ENCODE assay signal across 8 mouse cellular contexts in the genomic region with DNA sequence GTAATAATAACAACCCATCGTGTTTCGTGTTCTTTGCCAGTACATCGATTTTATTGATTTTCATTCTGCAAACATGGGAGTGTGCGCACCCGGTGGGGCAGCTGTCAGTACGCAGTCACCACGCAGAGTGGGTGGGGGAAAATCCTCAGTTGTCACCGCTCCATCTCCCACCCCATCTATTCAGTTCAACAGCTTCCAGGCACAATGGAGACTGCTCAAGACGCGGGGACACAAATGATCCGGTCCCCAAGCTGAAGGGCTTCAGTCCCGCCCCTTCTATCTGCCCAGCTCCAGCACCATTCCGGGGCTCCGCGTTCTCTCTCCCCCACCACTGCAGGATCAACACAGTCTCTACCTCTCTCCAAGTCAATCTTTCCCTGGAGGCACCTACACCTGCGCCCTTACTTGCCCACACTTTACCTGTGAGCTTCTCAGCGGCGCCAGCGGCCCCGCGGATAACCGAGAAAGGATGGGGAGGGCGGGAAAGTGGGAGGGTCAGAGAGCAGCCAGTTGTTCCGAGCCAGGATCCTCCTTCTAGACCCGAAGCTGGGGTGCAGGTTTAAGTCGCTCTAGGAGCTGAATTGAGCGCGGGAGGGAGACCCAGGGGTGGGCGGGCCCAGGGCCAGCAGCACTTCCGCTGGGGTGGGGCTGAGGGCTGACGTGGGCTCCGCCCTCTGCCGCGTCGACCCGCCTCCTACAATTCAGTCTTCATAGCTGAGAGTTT. TPM values are rescaled to one million over a fixed set of nuclear protein-coding genes. Genes with fewer than 3 reads are reported as not detected.
DNase-seq lines count a peak whose midpoint lies in the region; ATAC-seq and TF ChIP-seq lines count a peak whose summit lies in the region.

No protein-coding gene starts in this region.

- H3K4me3 ChIP-seq in forebrain, postnatal 0 days (ENCODE audit: low read depth, low read length), result peak overlapping the region; percentile 38
- H3K4me3 ChIP-seq in hindbrain, embryonic 12.5 days, result peak overlapping the region; percentile 46
- H3K4me3 ChIP-seq in limb, embryonic 13.5 days, result peak overlapping the region; percentile 60
- peak overlapping the region; percentile 65 for H3K4me3 ChIP-seq in midbrain, embryonic 12.5 days
- peak overlapping the region; percentile 75 for H3K4me3 ChIP-seq in stomach, postnatal 0 days (ENCODE audit: low read depth, low read length)

- H3K4me2 ChIP-seq in forebrain, postnatal 0 days (ENCODE audit: low read depth), result peak overlapping the region; percentile 49
- H3K4me2 ChIP-seq in hindbrain, embryonic 12.5 days (replicated peaks), result peak overlapping the region; percentile 68
- H3K4me2 ChIP-seq in limb, embryonic 13.5 days (replicated peaks), result peak overlapping the region; percentile 93
- H3K4me2 ChIP-seq in midbrain, embryonic 12.5 days (replicated peaks), result peak overlapping the region; percentile 86
- H3K4me2 ChIP-seq in stomach, postnatal 0 days (replicated peaks; ENCODE audit: low read depth), result peak overlapping the region; percentile 80

- peaks cover 67% of the 10 kb centered on the region for H3K27me3 ChIP-seq in forebrain, postnatal 0 days (ENCODE audit: insufficient read depth, low read length)
- peaks cover 39% of the 10 kb centered on the region for H3K27me3 ChIP-seq in hindbrain, embryonic 12.5 days
- peaks cover 56% of the 10 kb centered on the region for H3K27me3 ChIP-seq in limb, embryonic 13.5 days
- H3K27me3 ChIP-seq in midbrain, embryonic 12.5 days, result peaks cover 38% of the 10 kb centered on the region
- no peaks in the 10 kb centered on the region for H3K27me3 ChIP-seq in stomach, postnatal 0 days (ENCODE audit: control insufficient read depth, insufficient read depth, low read length)

- H3K9ac ChIP-seq in forebrain, postnatal 0 days, result peak overlapping the region; percentile 44
- H3K9ac ChIP-seq in hindbrain, embryonic 12.5 days, result peak overlapping the region; percentile 63
- H3K9ac ChIP-seq in limb, embryonic 13.5 days, result peak overlapping the region; percentile 67
- peak overlapping the region; percentile 68 for H3K9ac ChIP-seq in midbrain, embryonic 12.5 days (replicated peaks)
- H3K9ac ChIP-seq in stomach, postnatal 0 days (ENCODE audit: low read length), result peak overlapping the region; percentile 71

- WGBS in forebrain, postnatal 0 days, result under 1% methylated on average over 36 of the region's 36 CpGs
- WGBS in hindbrain, embryonic 12.5 days, result under 1% methylated on average over 34 of the region's 36 CpGs
- under 1% methylated on average over 36 of the region's 36 CpGs for WGBS in limb, embryonic 13.5 days
- under 1% methylated on average over 35 of the region's 36 CpGs for WGBS in midbrain, embryonic 12.5 days
- 1% methylated on average over 35 of the region's 36 CpGs for WGBS in stomach, postnatal 0 days

- ATAC-seq in CD4-positive, CD25-positive, alpha-beta regulatory T cell, adult 4 months, result peak; percentile 81
- peak; percentile 80 for ATAC-seq in forebrain, postnatal 0 days
- peak; percentile 64 for ATAC-seq in hindbrain, embryonic 12.5 days (ENCODE audit: low FRiP score)
- peak; percentile 89 for ATAC-seq in limb, embryonic 13.5 days (ENCODE audit: low FRiP score, low read depth)
- peak; percentile 80 for ATAC-seq in midbrain, embryonic 12.5 days (ENCODE audit: low FRiP score, low read depth)
- ATAC-seq in stomach, postnatal 0 days (ENCODE audit: low FRiP score, low TSS enrichment), result peak; percentile 85

- TF ChIP-seq EP300 in stomach, postnatal 0 days (optimal IDR thresholded peaks at IDR 0.05), result no peak

- intact Hi-C loops in left cerebral cortex, postnatal 4 days (cut with DNase I), result no loop called here

- H3K9me3 ChIP-seq in forebrain, postnatal 0 days (ENCODE audit: low read length), result no peaks in the 10 kb centered on the region
- no peaks in the 10 kb centered on the region for H3K9me3 ChIP-seq in hindbrain, embryonic 12.5 days (replicated peaks)
- H3K9me3 ChIP-seq in limb, embryonic 13.5 days, result no peaks in the 10 kb centered on the region
- no peaks in the 10 kb centered on the region for H3K9me3 ChIP-seq in midbrain, embryonic 12.5 days
- no peaks in the 10 kb centered on the region for H3K9me3 ChIP-seq in stomach, postnatal 0 days (ENCODE audit: control insufficient read depth, low read length)

- TF ChIP-seq CTCF in forebrain, postnatal 0 days (IDR thresholded peaks at IDR 0.05; ENCODE audit: low read depth), result no peak
- TF ChIP-seq CTCF in stomach, postnatal 0 days (IDR thresholded peaks at IDR 0.05; ENCODE audit: low read depth), result peak; percentile 20; the same call in 1 of the 2 replicates

- peak overlapping the region; percentile 57; the same call in 1 of the 2 replicates for H3K27ac ChIP-seq in forebrain, postnatal 0 days (ENCODE audit: low read depth, low read length)
- peak overlapping the region; percentile 67 for H3K27ac ChIP-seq in hindbrain, embryonic 12.5 days
- peak overlapping the region; percentile 70 for H3K27ac ChIP-seq in limb, embryonic 13.5 days
- peak overlapping the region; percentile 77 for H3K27ac ChIP-seq in midbrain, embryonic 12.5 days (replicated peaks)
- H3K27ac ChIP-seq in stomach, postnatal 0 days (replicated peaks), result peak overlapping the region; percentile 89

- H3K36me3 ChIP-seq in forebrain, postnatal 0 days (ENCODE audit: insufficient read depth), result no peaks in the 10 kb centered on the region
- no peaks in the 10 kb centered on the region for H3K36me3 ChIP-seq in hindbrain, embryonic 12.5 days
- no peaks in the 10 kb centered on the region for H3K36me3 ChIP-seq in limb, embryonic 13.5 days
- no peaks in the 10 kb centered on the region for H3K36me3 ChIP-seq in midbrain, embryonic 12.5 days
- H3K36me3 ChIP-seq in stomach, postnatal 0 days (ENCODE audit: control insufficient read depth, insufficient read depth, low read length), result no peaks in the 10 kb centered on the region

- H3K4me1 ChIP-seq in forebrain, postnatal 0 days (ENCODE audit: insufficient read depth), result no peaks in the 10 kb centered on the region
- peaks cover 35% of the 10 kb centered on the region for H3K4me1 ChIP-seq in hindbrain, embryonic 12.5 days
- H3K4me1 ChIP-seq in limb, embryonic 13.5 days, result peaks cover 45% of the 10 kb centered on the region
- peaks cover 44% of the 10 kb centered on the region for H3K4me1 ChIP-seq in midbrain, embryonic 12.5 days
- no peaks in the 10 kb centered on the region; the same call in 1 of the 2 replicates for H3K4me1 ChIP-seq in stomach, postnatal 0 days (replicated peaks; ENCODE audit: control insufficient read depth, insufficient read depth)

- peak; percentile 88 for DNase-seq in adrenal gland, postnatal 14 days
- peak; percentile 58 for DNase-seq in forebrain, postnatal 0 days
- DNase-seq in stomach, postnatal 0 days (ENCODE audit: low spot score), result peak; percentile 92
- no peak for DNase-seq in left cerebral cortex, postnatal 4 days

RNA-seq across cellular contexts. Expression of a gene that starts 5.8 kb away (rescaled TPM):
- polyA plus RNA-seq in CD4-positive, CD25-positive, alpha-beta regulatory T cell, adult 4 months (2017; shearing (Covaris generic)), result not detected
- 22.3 and 24.3 TPM in 2 replicates for total RNA-seq in adrenal gland, postnatal 14 days (2021)
- total RNA-seq in forebrain, postnatal 0 days (2014; rRNA removed), result 7.7 and 8.7 TPM in 2 replicates
- polyA plus RNA-seq in forebrain, postnatal 0 days (2015; fragmentation: Nextera tagmentation; extraction: Ambion mirVana), result 3.9 and 5.0 TPM in 2 replicates
- 39.0 and 45.6 TPM in 2 replicates for polyA plus RNA-seq in hindbrain, embryonic 12.5 days (2016; fragmentation: Nextera tagmentation; extraction: Ambion mirVana)
- polyA plus RNA-seq in limb, embryonic 13.5 days (2015; fragmentation: Nextera tagmentation; extraction: Ambion mirVana), result 25.8 and 26.2 TPM in 2 replicates
- 19.4 and 22.4 TPM in 2 replicates for polyA plus RNA-seq in midbrain, embryonic 12.5 days (2016; fragmentation: Nextera tagmentation; extraction: Ambion mirVana)
- 10.0 and 11.3 TPM in 2 replicates for polyA plus RNA-seq in stomach, postnatal 0 days (2015; fragmentation: Nextera tagmentation; extraction: Ambion mirVana)
- total RNA-seq in left cerebral cortex, postnatal 4 days (2021), result 1 to 10 TPM; 2.2 to 4.8 TPM

RNA-seq across cellular contexts. Expression of a gene that starts 24.3 kb away (rescaled TPM):
- polyA plus RNA-seq in CD4-positive, CD25-positive, alpha-beta regulatory T cell, adult 4 months (2017; shearing (Covaris generic)), result not detected
- total RNA-seq in adrenal gland, postnatal 14 days (2021), result 3.8 and 4.2 TPM in 2 replicates
- 0.15 TPM in 1 of 2 replicates, not detected in the other for total RNA-seq in forebrain, postnatal 0 days (2014; rRNA removed)
- polyA plus RNA-seq in forebrain, postnatal 0 days (2015; fragmentation: Nextera tagmentation; extraction: Ambion mirVana), result 0.18 and 0.28 TPM in 2 replicates
- polyA plus RNA-seq in hindbrain, embryonic 12.5 days (2016; fragmentation: Nextera tagmentation; extraction: Ambion mirVana), result 0.53 and 0.83 TPM in 2 replicates
- 0.36 and 0.38 TPM in 2 replicates for polyA plus RNA-seq in limb, embryonic 13.5 days (2015; fragmentation: Nextera tagmentation; extraction: Ambion mirVana)
- 0.52 TPM in 1 of 2 replicates, not detected in the other for polyA plus RNA-seq in midbrain, embryonic 12.5 days (2016; fragmentation: Nextera tagmentation; extraction: Ambion mirVana)
- 0.39 and 0.46 TPM in 2 replicates for polyA plus RNA-seq in stomach, postnatal 0 days (2015; fragmentation: Nextera tagmentation; extraction: Ambion mirVana)
- total RNA-seq in left cerebral cortex, postnatal 4 days (2021), result under 1 TPM in 1 of 2 experiments, not detected in 1; 0.74 TPM
